Mouse (Mus musculus) erythroblast, embryonic 14.5 days (primary cell): ENCODE measurements around the gene Rd3l. TPM values are rescaled to one million over a fixed set of nuclear protein-coding genes. Genes with fewer than 3 reads are reported as not detected.
A peak's percentile ranks its signal among the peaks of the same experiment; 100 is the strongest.

Experiments used
- H3K27me3 ChIP-seq: 2 replicates; pipeline ENCODE4 v1.6.1; 2012; ENCODE audit warnings: inconsistent platforms; ENCODE audit not compliant: control insufficient read depth
- H3K36me3 ChIP-seq: 2 replicates; pipeline ENCODE4 v1.6.1; 2012; ENCODE audit warnings: mild to moderate bottlenecking, inconsistent platforms; ENCODE audit not compliant: control insufficient read depth
- H3K4me1 ChIP-seq: 2 replicates; pipeline ENCODE4 v1.6.1; 2012; ENCODE audit warnings: inconsistent platforms; ENCODE audit not compliant: control insufficient read depth
- H3K4me3 ChIP-seq: replicated peaks from 2 replicates; pipeline ENCODE3; 2012; ENCODE audit warnings: moderate library complexity, mild to moderate bottlenecking, inconsistent platforms
- H3K9me3 ChIP-seq: 2 replicates; pipeline ENCODE4 v1.6.1; 2012; ENCODE audit warnings: low read length, inconsistent platforms, mixed read lengths; ENCODE audit not compliant: control insufficient read depth
- GATA1 ChIP-seq: IDR thresholded peaks from 2 replicates; pipeline ENCODE4 v1.6.1; 2012; ENCODE audit warnings: low read length, inconsistent platforms, mixed read lengths
- TAL1 ChIP-seq: IDR thresholded peaks from 3 replicates; pipeline ENCODE4 v1.6.1; 2012; ENCODE audit warnings: low read length, inconsistent platforms, mixed read lengths
- polyA plus RNA-seq: library from polyadenylated mRNA; stranded (reverse); fragments of >175 nt; gene quantifications from 2 replicates; pipeline ENCODE4 v1.2.3, GENCODE M21; 2012

The Rd3l gene
- polyA plus RNA-seq, 1 experiment: not detected

DNA sequence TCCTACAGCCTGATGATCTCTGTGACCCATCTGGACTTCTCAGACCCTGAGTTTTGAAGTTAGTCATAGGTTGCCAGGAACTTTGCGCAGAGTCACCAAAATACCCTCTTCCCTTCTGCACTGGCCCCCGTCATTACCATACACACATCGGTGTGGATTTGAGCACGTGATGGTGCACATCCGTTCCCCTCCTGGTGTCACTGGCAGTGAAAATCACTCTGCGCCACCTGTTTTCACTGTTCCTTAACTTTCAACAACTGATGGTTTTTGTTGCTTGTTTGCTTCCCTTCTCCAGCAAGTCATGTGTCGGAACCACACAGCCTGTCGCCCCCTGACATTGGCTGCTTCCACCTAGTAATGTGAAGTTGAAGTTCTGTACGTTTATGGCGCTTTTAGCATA, 8.6 kb downstream of the Rd3l start:
- H3K27me3 ChIP-seq: peaks cover 2% of the 10 kb centered on the region; the same call in 1 of the 2 replicates
- no peaks in the 10 kb centered on the region for H3K36me3 ChIP-seq
- TF ChIP-seq TAL1 (no peak), GATA1 (no peak)
- H3K4me3 ChIP-seq: no peak overlapping the region
- H3K9me3 ChIP-seq: no peaks in the 10 kb centered on the region
- no peaks in the 10 kb centered on the region for H3K4me1 ChIP-seq

DNA sequence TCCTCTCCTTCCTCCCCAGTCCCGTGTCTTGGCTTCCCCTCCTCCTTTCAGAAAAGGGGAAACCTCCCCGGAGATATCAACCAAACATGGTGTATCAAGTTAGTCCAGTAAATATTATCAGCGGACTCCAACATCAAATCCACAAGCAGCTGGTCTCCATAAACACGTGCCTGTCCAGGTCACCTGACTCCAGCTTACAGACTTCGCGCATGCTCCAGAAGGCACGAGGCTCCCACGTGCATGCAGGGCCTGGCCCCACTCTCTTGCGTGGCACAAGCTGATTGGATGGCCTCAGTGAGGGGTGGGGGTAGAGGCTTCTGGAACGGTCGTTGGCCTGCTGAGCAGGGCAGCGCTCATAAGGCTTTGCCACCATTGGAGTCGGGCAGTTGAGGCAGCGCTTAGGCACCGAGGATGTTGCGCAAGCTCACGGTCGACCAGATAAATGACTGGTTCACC, 9.9 kb downstream of the Rd3l start, which contains the start of gene Tdrd9:
Tdrd9 (plus strand) TSS at position 329 of the 456 bp plus-strand sequence.
- Histone ChIP-seq H3K27me3 (no peaks in the 10 kb centered on the region; the same call in 1 of the 2 replicates), H3K4me3 (no peak within 1 kb of the TSS)

DNA sequence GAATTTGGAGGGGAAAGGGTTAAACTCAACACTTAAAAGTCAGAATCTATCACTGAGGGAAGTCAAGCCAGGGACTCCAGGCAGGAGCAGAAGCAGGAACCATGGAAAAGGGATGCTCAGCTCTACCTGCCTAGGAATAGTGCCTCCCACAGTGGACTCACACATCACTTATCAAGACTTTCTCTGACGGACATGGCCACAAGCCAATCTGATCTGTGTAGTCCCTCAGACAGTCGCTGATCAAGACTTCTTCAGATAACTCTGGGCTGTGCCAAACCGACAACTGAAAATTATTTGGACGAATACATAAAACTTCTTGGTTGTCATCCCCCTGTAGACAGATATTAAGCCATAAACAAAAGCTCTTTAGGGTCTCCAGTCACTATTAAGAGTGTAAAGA, 11.0 kb downstream of the Rd3l start:
- H3K4me3 ChIP-seq: no peak overlapping the region

More for the DNA sequence above, 9.9 kb downstream of the Rd3l start, which contains the start of gene Tdrd9:
- no peaks in the 10 kb centered on the region for H3K9me3 ChIP-seq
- no peak for TF ChIP-seq TAL1
- TF ChIP-seq GATA1: no peak
- peaks cover 7% of the 10 kb centered on the region for H3K4me1 ChIP-seq
- no peaks in the 10 kb centered on the region for H3K36me3 ChIP-seq

DNA sequence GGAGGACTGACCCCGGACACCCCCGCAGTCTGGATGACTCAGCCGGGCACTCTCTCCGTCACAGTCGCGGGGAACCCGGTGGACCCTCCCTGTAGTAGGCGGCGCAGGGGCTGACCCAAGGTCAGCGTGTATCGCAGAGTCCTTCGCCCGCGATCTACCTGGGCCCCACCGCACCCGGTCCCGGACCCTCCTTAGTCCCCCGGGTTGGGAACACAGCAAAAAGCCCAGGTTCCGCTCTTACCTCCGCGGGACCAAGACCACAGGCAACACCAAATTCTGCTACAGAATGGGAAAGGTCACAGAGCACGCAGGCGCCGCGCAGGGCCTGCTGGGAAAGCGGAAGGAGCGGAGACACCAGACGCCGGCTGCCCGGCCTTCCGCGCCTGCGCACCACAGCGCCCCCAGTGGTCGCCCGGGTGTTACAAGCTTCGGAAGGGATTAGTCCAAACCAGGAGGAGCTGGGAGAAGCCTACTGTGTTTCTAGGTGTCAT, 14.4 kb downstream of the Rd3l start, which contains the start of gene Atp5mpl:
Atp5mpl (minus strand) TSS at position 295 of the 491 bp plus-strand sequence.
- H3K27me3 ChIP-seq: no peaks in the 10 kb centered on the region
- TF ChIP-seq TAL1 (no peak), GATA1 (no peak)
- no peaks in the 10 kb centered on the region for H3K9me3 ChIP-seq
- H3K4me3 ChIP-seq: peak within 1 kb of the TSS; percentile 86
- peaks cover 30% of the 10 kb centered on the region for H3K4me1 ChIP-seq
- H3K36me3 ChIP-seq: peaks cover 30% of the 10 kb centered on the region

More for the DNA sequence above, 11.0 kb downstream of the Rd3l start:
- Histone ChIP-seq H3K4me1 (peaks cover 18% of the 10 kb centered on the region), H3K9me3 (no peaks in the 10 kb centered on the region), H3K36me3 (no peaks in the 10 kb centered on the region; the same call in 1 of the 2 replicates), H3K27me3 (no peaks in the 10 kb centered on the region)
- TF ChIP-seq TAL1 (no peak), GATA1 (no peak)

DNA sequence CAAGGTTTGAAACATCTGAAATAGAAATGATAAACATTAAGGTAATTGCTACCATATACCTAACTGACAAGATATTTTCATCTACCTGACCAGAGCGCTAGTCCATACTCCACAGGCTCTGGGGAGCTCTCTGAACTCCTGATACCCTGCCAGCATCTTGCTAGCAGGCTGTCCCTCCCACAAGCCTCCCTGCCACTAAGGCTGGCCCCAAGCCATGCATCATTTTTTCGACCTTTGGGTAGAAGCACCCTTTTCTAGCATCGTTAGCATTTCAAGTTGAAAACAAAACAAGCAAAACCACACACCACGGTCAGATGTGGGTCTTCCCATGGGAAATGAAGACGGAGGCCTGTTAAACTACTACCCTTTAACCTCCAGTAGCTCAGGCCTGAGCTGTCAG, 17.8 kb downstream of the Rd3l start:
- TF ChIP-seq TAL1: no peak
- no peak for TF ChIP-seq GATA1
- H3K4me1 ChIP-seq: peaks cover 33% of the 10 kb centered on the region
- peaks cover 62% of the 10 kb centered on the region for H3K36me3 ChIP-seq
- H3K27me3 ChIP-seq: no peaks in the 10 kb centered on the region
- no peak overlapping the region for H3K4me3 ChIP-seq
- H3K9me3 ChIP-seq: peaks cover 5% of the 10 kb centered on the region; the same call in 1 of the 2 replicates

DNA sequence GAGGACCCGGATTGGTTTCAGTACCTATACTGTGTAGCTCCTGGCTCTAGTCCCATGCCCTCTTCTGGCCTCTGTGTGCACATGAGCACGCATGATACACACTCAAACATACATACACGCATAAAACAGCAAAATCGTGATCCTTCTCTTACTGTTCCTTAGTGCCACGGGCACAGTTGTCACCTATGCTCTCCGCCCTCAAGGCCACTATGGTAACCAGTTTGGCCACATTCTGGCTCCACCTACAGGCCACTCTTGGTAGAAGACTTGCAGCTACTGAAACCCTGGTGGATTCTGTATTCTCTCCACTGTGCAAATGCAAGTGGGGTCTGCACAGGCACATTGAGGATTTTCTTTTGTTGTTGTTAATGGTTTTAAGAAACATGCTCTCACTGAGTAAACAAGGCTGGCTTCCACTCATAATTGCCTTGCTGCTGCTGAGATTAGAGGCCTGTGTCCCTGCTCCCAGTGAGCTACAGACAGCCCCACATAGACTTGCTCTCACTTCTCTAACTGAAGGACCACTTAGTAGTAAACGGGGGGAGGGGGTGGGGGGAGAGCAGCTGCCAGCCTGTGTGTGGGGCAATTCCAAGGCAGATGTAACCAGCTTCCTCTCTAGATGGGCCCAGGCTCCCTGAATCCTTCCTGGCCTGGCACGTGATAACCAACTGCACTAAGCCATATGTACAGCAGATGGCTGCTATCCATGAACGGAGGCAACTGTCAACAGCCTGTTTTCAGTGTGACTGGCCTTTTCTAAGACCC, 22.8 kb downstream of the Rd3l start:
- Histone ChIP-seq H3K4me3 (no peak overlapping the region), H3K4me1 (peaks cover 8% of the 10 kb centered on the region), H3K27me3 (no peaks in the 10 kb centered on the region), H3K36me3 (peaks cover 46% of the 10 kb centered on the region), H3K9me3 (peaks cover 5% of the 10 kb centered on the region; the same call in 1 of the 2 replicates)
- TF ChIP-seq GATA1: no peak
- TF ChIP-seq TAL1: no peak

DNA sequence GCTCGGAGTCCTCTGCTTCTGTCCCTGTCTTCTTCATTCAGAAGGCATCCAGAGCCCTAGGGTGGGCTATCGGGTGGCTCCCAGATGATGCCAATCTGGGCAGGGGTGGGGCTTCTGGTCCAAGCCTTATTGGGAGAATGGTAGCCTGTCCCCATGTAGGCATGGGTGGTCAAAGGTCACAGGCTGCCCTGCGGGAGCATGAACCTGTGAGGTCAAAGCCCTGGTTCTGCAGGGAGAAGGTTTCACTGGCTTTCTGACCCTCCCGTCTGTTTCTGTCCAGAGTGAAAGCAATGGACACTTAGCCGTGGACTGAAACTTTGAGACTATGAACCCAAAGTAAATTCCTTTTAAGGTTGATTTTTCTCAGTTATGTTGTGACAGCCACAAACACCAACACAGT, 24.9 kb downstream of the Rd3l start:
- H3K27me3 ChIP-seq: no peaks in the 10 kb centered on the region
- peaks cover 8% of the 10 kb centered on the region for H3K4me1 ChIP-seq
- H3K36me3 ChIP-seq: peaks cover 26% of the 10 kb centered on the region
- peaks cover 5% of the 10 kb centered on the region; the same call in 1 of the 2 replicates for H3K9me3 ChIP-seq
- no peak overlapping the region for H3K4me3 ChIP-seq
- TF ChIP-seq GATA1 (no peak), TAL1 (no peak)

DNA sequence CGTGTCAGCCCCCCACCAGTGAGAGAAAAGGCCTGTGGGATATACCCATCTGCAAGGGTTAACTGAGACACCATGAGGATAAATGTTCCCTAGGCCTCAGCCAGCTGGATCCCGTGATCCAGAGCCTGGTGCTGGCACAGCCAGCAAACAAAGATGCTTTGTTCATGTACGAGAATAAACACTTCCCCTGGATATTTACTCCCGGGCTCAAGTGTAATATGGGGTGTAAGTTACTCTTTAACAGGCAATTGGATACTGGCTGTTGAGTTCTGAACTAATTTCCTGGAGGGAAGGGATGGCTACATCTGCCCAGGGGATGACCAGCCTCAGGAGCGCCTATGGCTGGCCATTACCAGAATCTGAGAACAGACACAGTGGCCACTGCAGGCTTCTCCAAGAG, 29.4 kb downstream of the Rd3l start:
- Histone ChIP-seq H3K36me3 (no peaks in the 10 kb centered on the region), H3K27me3 (no peaks in the 10 kb centered on the region), H3K4me3 (no peak overlapping the region), H3K4me1 (peaks cover 3% of the 10 kb centered on the region), H3K9me3 (no peaks in the 10 kb centered on the region)
- TF ChIP-seq GATA1 (no peak), TAL1 (no peak)

DNA sequence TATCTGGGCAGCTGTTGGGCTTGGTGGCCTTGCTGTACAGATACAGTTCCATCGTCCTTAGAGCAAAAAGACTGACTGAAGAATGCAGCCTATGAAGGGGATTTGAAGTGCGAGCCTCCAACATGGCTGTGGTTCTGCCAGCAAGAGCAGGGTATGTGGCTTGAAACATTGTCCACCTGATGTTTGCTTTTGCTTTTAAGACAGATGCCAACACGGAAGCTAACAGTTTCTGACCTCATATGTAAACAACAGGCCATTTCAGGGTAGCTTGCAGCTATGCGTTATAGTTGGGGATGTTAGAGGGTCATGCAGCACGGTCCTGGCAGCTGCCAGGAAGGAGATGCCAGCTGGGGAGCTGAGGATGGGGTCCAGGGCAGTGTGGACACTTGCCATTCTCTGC, 30.6 kb downstream of the Rd3l start:
- Histone ChIP-seq H3K4me1 (peaks cover 14% of the 10 kb centered on the region), H3K4me3 (no peak overlapping the region), H3K36me3 (no peaks in the 10 kb centered on the region), H3K9me3 (no peaks in the 10 kb centered on the region), H3K27me3 (no peaks in the 10 kb centered on the region)
- TF ChIP-seq TAL1 (no peak), GATA1 (no peak)
